Mouse (Mus musculus): ENCODE measurements at regions not wholly inside any gene's neighbourhood (a gene's known extent, or its start where the extent isn't known, plus 50 kb on each side); places are given as distances from the start of the nearest gene placed in this dataset.

GRCm38 (mm10) chr9:61689939-61690338, 224.4 kb downstream of the Rplp1 start:
- no peak for DNase-seq (ENCODE audit: low read depth)
- TF ChIP-seq POLR2A (IDR thresholded peaks at IDR 0.05; ENCODE audit: borderline replicate concordance, extremely low read depth, insufficient read depth, insufficient read length, poor library complexity, severe bottlenecking) (no peak), CTCF (IDR thresholded peaks at IDR 0.05; ENCODE audit: borderline replicate concordance, extremely low read depth, insufficient read depth, insufficient read length) (no peak)

GRCm38 (mm10) chr9:61689516-61689915, 224.8 kb downstream of the Rplp1 start:
- TF ChIP-seq CTCF (IDR thresholded peaks at IDR 0.05; ENCODE audit: borderline replicate concordance, extremely low read depth, insufficient read depth, insufficient read length), result no peak
- no peak for TF ChIP-seq POLR2A (IDR thresholded peaks at IDR 0.05; ENCODE audit: borderline replicate concordance, extremely low read depth, insufficient read depth, insufficient read length, poor library complexity, severe bottlenecking)

GRCm38 (mm10) chr9:61683557-61683956, 230.8 kb downstream of the Rplp1 start:
- no peak for TF ChIP-seq POLR2A (IDR thresholded peaks at IDR 0.05; ENCODE audit: borderline replicate concordance, extremely low read depth, insufficient read depth, insufficient read length, poor library complexity, severe bottlenecking)
- TF ChIP-seq CTCF (IDR thresholded peaks at IDR 0.05; ENCODE audit: borderline replicate concordance, extremely low read depth, insufficient read depth, insufficient read length), result no peak
- no peak for DNase-seq (ENCODE audit: low read depth)

More at GRCm38 (mm10) chr9:61689516-61689915, 224.8 kb downstream of the Rplp1 start:
- peak; percentile 46 for DNase-seq (ENCODE audit: low read depth)

- TF ChIP-seq CTCF (IDR thresholded peaks at IDR 0.05; ENCODE audit: borderline replicate concordance, extremely low read depth, insufficient read depth, insufficient read length) (no peak), POLR2A (IDR thresholded peaks at IDR 0.05; ENCODE audit: borderline replicate concordance, extremely low read depth, insufficient read depth, insufficient read length, poor library complexity, severe bottlenecking) (no peak)
- DNase-seq (ENCODE audit: low read depth), result no peak
These were observed 231.5 kb downstream of the Rplp1 start for GRCm38 (mm10) chr9:61682744-61683259.

GRCm38 (mm10) chr9:61682316-61682715, 232.0 kb downstream of the Rplp1 start:
- DNase-seq (ENCODE audit: low read depth), result no peak
- TF ChIP-seq POLR2A (IDR thresholded peaks at IDR 0.05; ENCODE audit: borderline replicate concordance, extremely low read depth, insufficient read depth, insufficient read length, poor library complexity, severe bottlenecking) (no peak), CTCF (IDR thresholded peaks at IDR 0.05; ENCODE audit: borderline replicate concordance, extremely low read depth, insufficient read depth, insufficient read length) (no peak)

- no peak for TF ChIP-seq CTCF (IDR thresholded peaks at IDR 0.05; ENCODE audit: borderline replicate concordance, extremely low read depth, insufficient read depth, insufficient read length)
- DNase-seq (ENCODE audit: low read depth), result no peak
These were observed 232.9 kb downstream of the Rplp1 start for GRCm38 (mm10) chr9:61681406-61681805.

GRCm38 (mm10) chr9:61680911-61681311, 233.4 kb downstream of the Rplp1 start:
- no peak for DNase-seq (ENCODE audit: low read depth)
- TF ChIP-seq POLR2A (IDR thresholded peaks at IDR 0.05; ENCODE audit: borderline replicate concordance, extremely low read depth, insufficient read depth, insufficient read length, poor library complexity, severe bottlenecking), result no peak
- no peak for TF ChIP-seq CTCF (IDR thresholded peaks at IDR 0.05; ENCODE audit: borderline replicate concordance, extremely low read depth, insufficient read depth, insufficient read length)

- TF ChIP-seq CTCF (IDR thresholded peaks at IDR 0.05; ENCODE audit: borderline replicate concordance, extremely low read depth, insufficient read depth, insufficient read length) (no peak), POLR2A (IDR thresholded peaks at IDR 0.05; ENCODE audit: borderline replicate concordance, extremely low read depth, insufficient read depth, insufficient read length, poor library complexity, severe bottlenecking) (no peak)
- DNase-seq (ENCODE audit: low read depth), result no peak
These were observed 234.7 kb downstream of the Rplp1 start for GRCm38 (mm10) chr9:61679686-61680085.

- TF ChIP-seq POLR2A (IDR thresholded peaks at IDR 0.05; ENCODE audit: borderline replicate concordance, extremely low read depth, insufficient read depth, insufficient read length, poor library complexity, severe bottlenecking) (no peak), CTCF (IDR thresholded peaks at IDR 0.05; ENCODE audit: borderline replicate concordance, extremely low read depth, insufficient read depth, insufficient read length) (no peak)
- DNase-seq (ENCODE audit: low read depth), result no peak
These were observed 236.7 kb downstream of the Rplp1 start for GRCm38 (mm10) chr9:61677603-61678002.

GRCm38 (mm10) chr9:61677037-61677436, 237.3 kb downstream of the Rplp1 start:
- TF ChIP-seq POLR2A (IDR thresholded peaks at IDR 0.05; ENCODE audit: borderline replicate concordance, extremely low read depth, insufficient read depth, insufficient read length, poor library complexity, severe bottlenecking), result no peak
- TF ChIP-seq CTCF (IDR thresholded peaks at IDR 0.05; ENCODE audit: borderline replicate concordance, extremely low read depth, insufficient read depth, insufficient read length), result no peak
- peak; percentile 91 for DNase-seq (ENCODE audit: low read depth)

GRCm38 (mm10) chr9:61675366-61675765, 239.0 kb downstream of the Rplp1 start:
- TF ChIP-seq CTCF (IDR thresholded peaks at IDR 0.05; ENCODE audit: borderline replicate concordance, extremely low read depth, insufficient read depth, insufficient read length), result no peak
- TF ChIP-seq POLR2A (IDR thresholded peaks at IDR 0.05; ENCODE audit: borderline replicate concordance, extremely low read depth, insufficient read depth, insufficient read length, poor library complexity, severe bottlenecking), result no peak
- no peak for DNase-seq (ENCODE audit: low read depth)

- DNase-seq (ENCODE audit: low read depth), result no peak
- no peak for TF ChIP-seq POLR2A (IDR thresholded peaks at IDR 0.05; ENCODE audit: borderline replicate concordance, extremely low read depth, insufficient read depth, insufficient read length, poor library complexity, severe bottlenecking)
- TF ChIP-seq CTCF (IDR thresholded peaks at IDR 0.05; ENCODE audit: borderline replicate concordance, extremely low read depth, insufficient read depth, insufficient read length), result no peak
These were observed 240.7 kb downstream of the Rplp1 start for GRCm38 (mm10) chr9:61673575-61674203.

Measured in brain, embryonic 14.5 days (tissue).